Mouse (Mus musculus) CH12.LX (cell line): ENCODE measurements at regions not wholly inside any gene's neighbourhood (a gene's known extent, or its start where the extent isn't known, plus 50 kb on each side); places are given as distances from the start of the nearest gene placed in this dataset.
"Not testable (repeated sequence)": the region's sequence is repeated elsewhere in the genome, so short reads cannot be mapped to it uniquely, and the experiment has no call there.

Source experiments
- DNase-seq: peaks from one replicate; pipeline ENCODE4 v3.0.0-alpha.2; 2013; ENCODE audit errors: extremely low read depth
- H3K27ac ChIP-seq: 2 replicates; pipeline ENCODE4 v1.5.1; 2012; ENCODE audit warnings: low read depth, mild to moderate bottlenecking, control low read depth, moderate library complexity; ENCODE audit not compliant: insufficient read depth
- H3K27me3 ChIP-seq: replicated peaks from 2 replicates; pipeline ENCODE3; 2012; ENCODE audit warnings: inconsistent platforms
- H3K36me3 ChIP-seq, 2 experiments: replicated peaks in 1 of 2; 2 replicates each; pipeline versions ENCODE3 to v1.6.1; 2012; ENCODE audit warnings: inconsistent platforms in 1 of 2, low read length in 1 of 2, mild to moderate bottlenecking in 1 of 2, mixed read lengths in 1 of 2, moderate library complexity in 1 of 2; ENCODE audit not compliant: control insufficient read depth in 1 of 2, insufficient read depth in 1 of 2
- H3K4me1 ChIP-seq, 2 experiments: 2 replicates each; pipeline ENCODE4 v1.6.1; 2012; ENCODE audit warnings: inconsistent platforms in 1 of 2, moderate library complexity in 1 of 2; ENCODE audit not compliant: insufficient read depth in 2 of 2, control insufficient read depth in 1 of 2
- H3K4me2 ChIP-seq: 2 replicates; pipeline ENCODE4 v1.6.1; 2012; ENCODE audit warnings: low read depth, mild to moderate bottlenecking, control low read depth; ENCODE audit not compliant: poor library complexity, insufficient read depth, severe bottlenecking
- H3K4me3 ChIP-seq, 3 experiments: fragments of 150-350 bp in 1 of 3; sonication (generic) in 1 of 3; replicated peaks in 1 of 3; 2 replicates each; pipeline versions ENCODE3 to v1.5.1; 2011 to 2012; ENCODE audit warnings: low read depth in 2 of 3, low read length in 2 of 3, mild to moderate bottlenecking in 2 of 3, moderate library complexity in 2 of 3, control low read depth in 1 of 3, improper control_type of control experiment in 1 of 3, inconsistent platforms in 1 of 3, mixed read lengths in 1 of 3; ENCODE audit not compliant: poor library complexity in 1 of 3
- H3K79me2 ChIP-seq: replicated peaks from 2 replicates; pipeline ENCODE4 v1.6.1; 2012; ENCODE audit warnings: mild to moderate bottlenecking, moderate library complexity; ENCODE audit not compliant: control insufficient read depth, poor library complexity, insufficient read depth, severe bottlenecking; ENCODE audit errors: extremely low read depth
- H3K9ac ChIP-seq: 2 replicates; pipeline ENCODE4 v1.6.1; 2012; ENCODE audit warnings: low read depth, mild to moderate bottlenecking, control low read depth, moderate library complexity; ENCODE audit not compliant: insufficient read depth
- H3K9me3 ChIP-seq: replicated peaks from 2 replicates; pipeline ENCODE3; 2012; ENCODE audit warnings: low read length, inconsistent platforms, mixed read lengths
- EP300 ChIP-seq: IDR thresholded peaks from 2 replicates; pipeline ENCODE4 v1.6.1; 2011; ENCODE audit warnings: low read length, improper control_type of control experiment
- ETS1 ChIP-seq: conservative IDR thresholded peaks from 2 replicates; pipeline ENCODE4 v1.6.1; 2012; ENCODE audit warnings: low read depth, mild to moderate bottlenecking, inconsistent platforms, low read length, improper control_type of control experiment, moderate library complexity
- KAT2A ChIP-seq: IDR thresholded peaks from 2 replicates; pipeline ENCODE4 v1.6.1; 2012; ENCODE audit warnings: low read length, improper control_type of control experiment, inconsistent platforms; ENCODE audit not compliant: insufficient replicate concordance
- MAFK ChIP-seq: IDR thresholded peaks from 2 replicates; pipeline ENCODE4 v1.6.1; 2011; ENCODE audit warnings: low read length, improper control_type of control experiment; ENCODE audit not compliant: insufficient replicate concordance
- MAZ ChIP-seq: IDR thresholded peaks from 2 replicates; pipeline ENCODE4 v1.6.1; 2012; ENCODE audit warnings: low read depth, mild to moderate bottlenecking, inconsistent platforms, low read length, improper control_type of control experiment, moderate library complexity
- NELFE ChIP-seq: IDR thresholded peaks from 2 replicates; pipeline ENCODE4 v1.6.1; 2011; ENCODE audit warnings: low read depth, low read length, improper control_type of control experiment
- SIN3A ChIP-seq: IDR thresholded peaks from 2 replicates; pipeline ENCODE4 v1.6.1; 2012; ENCODE audit warnings: low read length, improper control_type of control experiment, inconsistent platforms
- USF2 ChIP-seq: conservative IDR thresholded peaks from 2 replicates; pipeline ENCODE4 v1.6.1; 2011; ENCODE audit warnings: low read depth, low read length, improper control_type of control experiment
- ZKSCAN1 ChIP-seq: IDR thresholded peaks from 2 replicates; pipeline ENCODE4 v1.6.1; 2012; ENCODE audit warnings: low read depth, inconsistent platforms, low read length, improper control_type of control experiment, borderline replicate concordance
- ZNF384 ChIP-seq: IDR thresholded peaks from 2 replicates; pipeline ENCODE4 v1.6.1; 2012; ENCODE audit warnings: low read depth, low read length, improper control_type of control experiment, inconsistent platforms
- dilution Hi-C: fragments of 300-500 bp; cut with MboI; formaldehyde crosslinking; loops from 2 replicates; pipeline ENCODE4 v1.14.3; 2020; ENCODE audit warnings: low sequenced_read_pairs; ENCODE audit not compliant: extremely low pct_unique_long_range_greater_than_20kb, extremely low pct_ligation_motif_present
- in situ Hi-C: fragments of 300-500 bp; cut with MboI; formaldehyde crosslinking; loops from 3 replicates; pipeline ENCODE4 v1.14.3; 2019; ENCODE audit warnings: low sequenced_read_pairs, low pct_ligation_motif_present, low pct_unique_long_range_greater_than_20kb, mixed read lengths

DNA sequence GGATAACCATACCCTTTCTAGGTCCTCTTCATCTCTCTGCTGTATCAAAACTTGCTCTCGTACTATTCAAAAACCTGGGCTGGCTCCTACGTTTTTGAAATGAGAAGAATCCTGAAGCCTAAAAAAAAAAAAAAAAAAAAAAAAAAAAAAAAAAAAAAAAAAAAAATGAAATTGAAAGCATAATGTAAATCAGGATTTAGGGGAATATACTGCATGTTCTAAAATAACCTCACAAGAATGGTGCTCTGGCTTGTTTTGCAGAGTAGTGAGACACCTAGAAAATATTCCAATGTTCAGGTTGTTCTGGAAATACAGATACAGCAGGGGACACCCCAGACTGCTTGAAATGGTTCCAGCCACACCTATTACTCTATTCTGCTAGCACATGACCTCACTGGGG lies 442.0 kb downstream of the Lmo7 start:
- Histone ChIP-seq H3K79me2 (no peaks in the 10 kb centered on the region), H3K36me3 (no peaks in the 10 kb centered on the region), H3K4me1 (no peaks in the 10 kb centered on the region), H3K4me2 (no peak overlapping the region), H3K27me3 (no peaks in the 10 kb centered on the region), H3K27ac (no peak overlapping the region), H3K9me3 (no peaks in the 10 kb centered on the region), H3K4me3 (no peak overlapping the region), H3K9ac (no peak overlapping the region)
- no peak for DNase-seq
- dilution Hi-C loops (no loop called here), in situ Hi-C loops (no loop called here)
- TF ChIP-seq USF2 (no peak), MAZ (no peak), MAFK (no peak), ZKSCAN1 (no peak), ZNF384 (peak; percentile 78)

GRCm38 (mm10) chr14:102161291-102162284 lies 431.8 kb downstream of the Lmo7 start:
- no peaks in the 10 kb centered on the region for H3K27me3 ChIP-seq
- H3K9ac ChIP-seq: no peak overlapping the region
- H3K36me3 ChIP-seq: no peaks in the 10 kb centered on the region
- H3K9me3 ChIP-seq: no peaks in the 10 kb centered on the region
- H3K27ac ChIP-seq: no peak overlapping the region
- no peak for DNase-seq
- dilution Hi-C loops: no loop called here
- in situ Hi-C loops: no loop called here
- H3K4me1 ChIP-seq: no peaks in the 10 kb centered on the region
- H3K4me3 ChIP-seq: no peak overlapping the region
- TF ChIP-seq KAT2A (no peak), SIN3A (no peak), NELFE (no peak), ZNF384 (no peak), ETS1 (no peak), EP300 (no peak)
- no peak overlapping the region for H3K4me2 ChIP-seq
- no peaks in the 10 kb centered on the region for H3K79me2 ChIP-seq

GRCm38 (mm10) chr14:102150410-102150809 lies 420.7 kb downstream of the Lmo7 start:
- not testable (repeated sequence) for H3K79me2 ChIP-seq, DNase-seq

More at GRCm38 (mm10) chr14:102150410-102150809, 420.7 kb downstream of the Lmo7 start:
- H3K27ac ChIP-seq, H3K4me3 ChIP-seq, H3K36me3 ChIP-seq, H3K4me2 ChIP-seq, dilution Hi-C loops, H3K9me3 ChIP-seq, H3K27me3 ChIP-seq, in situ Hi-C loops, H3K9ac ChIP-seq: not testable (repeated sequence)
- peaks cover 0 to 18% of the 10 kb centered on the region in 2 experiments; a peak in 2 of 4 replicates for H3K4me1 ChIP-seq
